Mouse (Mus musculus) myocyte (in vitro differentiated cells): Measurements from ENCODE around the gene Olfr237-ps1. TPM values are rescaled to one million over a fixed set of nuclear protein-coding genes. Genes with fewer than 3 reads are reported as not detected.

ENCODE experiments used
- H3K27me3 ChIP-seq: one replicate; pipeline ENCODE4 v1.6.1; 2011; ENCODE audit not compliant: control insufficient read depth, insufficient read depth, insufficient read length
- H3K36me3 ChIP-seq: one replicate; pipeline ENCODE4 v1.6.1; 2011; ENCODE audit not compliant: control insufficient read depth, insufficient read depth
- H3K4me2 ChIP-seq: one replicate; pipeline ENCODE4 v1.6.1; 2011; ENCODE audit warnings: low read depth, control low read depth
- H3K4me3 ChIP-seq: one replicate; pipeline ENCODE4 v1.5.1; 2011; ENCODE audit warnings: mild to moderate bottlenecking, control low read depth, moderate library complexity
- H3K79me2 ChIP-seq: one replicate; pipeline ENCODE4 v1.6.1; 2011; ENCODE audit not compliant: control insufficient read depth, insufficient read depth
- H3ac ChIP-seq: one replicate; pipeline ENCODE4 v1.6.1; 2011; ENCODE audit not compliant: control insufficient read depth, insufficient read length
- CEBPB ChIP-seq: IDR thresholded peaks from 2 replicates; pipeline ENCODE4 v1.6.1; 2011; ENCODE audit warnings: mild to moderate bottlenecking, moderate library complexity; ENCODE audit not compliant: poor library complexity, insufficient read depth, severe bottlenecking
- E2F4 ChIP-seq: IDR thresholded peaks from one replicate; pipeline ENCODE4 v1.6.1; 2011; ENCODE audit warnings: mild to moderate bottlenecking, control low read depth, moderate library complexity; ENCODE audit not compliant: insufficient read depth
- MAX ChIP-seq: IDR thresholded peaks from one replicate; pipeline ENCODE4 v1.6.1; 2011; ENCODE audit warnings: low read depth, mild to moderate bottlenecking, control low read depth
- MYOD1 ChIP-seq, 3 experiments: IDR thresholded peaks; one replicate each; pipeline ENCODE4 v1.6.1; 2011; ENCODE audit warnings: control low read depth in 2 of 3, low read depth in 2 of 3, mild to moderate bottlenecking in 2 of 3, moderate library complexity in 1 of 3; ENCODE audit not compliant: insufficient read length in 2 of 3, control insufficient read depth in 1 of 3
- MYOG ChIP-seq, 3 experiments: IDR thresholded peaks; one replicate each; pipeline ENCODE4 v1.6.1; 2011; ENCODE audit warnings: control low read depth in 2 of 3, low read depth in 2 of 3, mild to moderate bottlenecking in 2 of 3; ENCODE audit not compliant: insufficient read length in 2 of 3, control insufficient read depth in 1 of 3, insufficient read depth in 1 of 3
- POLR2A ChIP-seq: IDR thresholded peaks from one replicate; pipeline ENCODE4 v1.6.1; 2011; ENCODE audit warnings: low read depth, mild to moderate bottlenecking, control low read depth, moderate library complexity; ENCODE audit not compliant: insufficient read length
- POLR2AphosphoS2 ChIP-seq: IDR thresholded peaks from one replicate; pipeline ENCODE4 v1.6.1; 2011; ENCODE audit warnings: low read depth, control low read depth; ENCODE audit not compliant: insufficient read length
- REST ChIP-seq: IDR thresholded peaks from one replicate; pipeline ENCODE4 v1.6.1; 2011; ENCODE audit warnings: mild to moderate bottlenecking, control low read depth, moderate library complexity; ENCODE audit not compliant: insufficient read depth, insufficient read length
- SRF ChIP-seq: IDR thresholded peaks from one replicate; pipeline ENCODE4 v1.6.1; 2011; ENCODE audit warnings: low read depth; ENCODE audit not compliant: control insufficient read depth, insufficient read length
- TCF12 ChIP-seq: IDR thresholded peaks from one replicate; pipeline ENCODE4 v1.6.1; 2011; ENCODE audit warnings: mild to moderate bottlenecking, control low read depth; ENCODE audit not compliant: poor library complexity, insufficient read depth, severe bottlenecking
- TCF3 ChIP-seq: IDR thresholded peaks from one replicate; pipeline ENCODE4 v1.6.1; 2011; ENCODE audit warnings: low read depth, control low read depth; ENCODE audit not compliant: insufficient read length
- USF1 ChIP-seq: IDR thresholded peaks from one replicate; pipeline ENCODE4 v1.6.1; 2011; ENCODE audit warnings: low read depth, mild to moderate bottlenecking, control low read depth, moderate library complexity
- polyA plus RNA-seq: library from polyadenylated mRNA; unstranded; fragments of >200 nt; fragmentation: generic; extraction: Trizol; gene quantifications from one replicate; pipeline ENCODE4 v1.2.1, GENCODE M21; 2012; ENCODE audit warnings: missing spikeins

Gene Olfr237-ps1
- polyA plus RNA-seq, 1 experiment: not detected

DNA sequence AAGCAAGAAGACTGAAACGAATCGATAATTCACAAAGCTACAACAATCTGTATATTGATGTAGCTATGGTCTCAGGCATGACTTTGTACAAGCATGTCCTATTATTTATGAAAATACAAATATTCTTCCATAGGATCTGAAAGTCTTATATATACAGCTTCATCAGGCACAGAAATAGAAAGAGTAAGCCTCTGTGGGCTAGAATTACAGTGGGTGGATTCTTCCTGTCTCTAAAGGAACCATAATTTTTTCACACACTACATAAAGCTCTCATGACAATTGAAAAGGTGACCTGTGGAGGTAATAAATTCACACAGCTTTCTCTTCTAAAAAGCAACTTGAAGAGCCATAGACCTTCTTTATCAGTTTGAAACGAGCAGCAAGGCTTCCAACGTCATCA is 25.5 kb downstream of the Olfr237-ps1 start, which contains the start of gene Olfr13:
Gene Olfr13, plus strand, starts transcription at position 301 of the 400 bp plus-strand sequence.
- no peaks in the 10 kb centered on the region for H3K36me3 ChIP-seq
- H3K79me2 ChIP-seq: no peaks in the 10 kb centered on the region
- H3K4me2 ChIP-seq: no peak within 1 kb of the TSS
- no peak for TF ChIP-seq MYOD1 (IDR thresholded peaks at IDR 0.05; ENCODE audit: control insufficient read depth in 1 of 3, insufficient read length in 2 of 3, low read depth in 2 of 3)
- TF ChIP-seq TCF3: no peak
- no peak for TF ChIP-seq POLR2AphosphoS2
- no peak for TF ChIP-seq USF1
- no peak for TF ChIP-seq TCF12
- no peak for TF ChIP-seq E2F4
- TF ChIP-seq MAX: no peak
- no peak for TF ChIP-seq SRF
- no peak for TF ChIP-seq REST
- TF ChIP-seq POLR2A: no peak
- TF ChIP-seq MYOG (IDR thresholded peaks at IDR 0.05; ENCODE audit: control insufficient read depth in 1 of 3, insufficient read depth in 1 of 3, insufficient read length in 2 of 3, low read depth in 2 of 3): no peak
- no peak for TF ChIP-seq CEBPB
- H3K27me3 ChIP-seq: no peaks in the 10 kb centered on the region
- no peak within 1 kb of the TSS for H3ac ChIP-seq
- no peak within 1 kb of the TSS for H3K4me3 ChIP-seq

DNA sequence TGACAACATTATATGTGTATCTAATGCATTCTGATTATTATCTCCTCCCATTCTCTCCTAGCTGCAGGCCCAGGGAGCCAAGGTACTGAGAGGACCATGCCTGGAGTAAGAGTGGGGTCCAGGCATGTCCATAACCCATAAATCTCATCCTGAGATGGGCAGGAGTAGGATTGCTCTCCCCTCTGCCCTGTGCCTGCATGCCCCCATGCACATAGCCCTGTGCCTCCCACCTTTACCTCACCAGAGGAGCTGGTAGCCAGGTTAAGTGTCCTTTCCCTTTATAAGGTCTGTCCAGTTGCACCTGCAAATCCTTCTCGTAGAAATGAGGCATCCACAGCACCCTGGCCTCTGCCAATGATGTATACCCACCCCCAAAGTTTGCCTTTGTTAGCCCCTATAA is 31.8 kb downstream of the Olfr237-ps1 start:
- Histone ChIP-seq H3K79me2 (no peaks in the 10 kb centered on the region), H3K4me2 (no peak overlapping the region), H3ac (no peak overlapping the region), H3K27me3 (no peaks in the 10 kb centered on the region), H3K36me3 (no peaks in the 10 kb centered on the region), H3K4me3 (no peak overlapping the region)
- no peak for TF ChIP-seq SRF
- TF ChIP-seq REST: no peak
- no peak for TF ChIP-seq USF1
- no peak for TF ChIP-seq MYOD1 (IDR thresholded peaks at IDR 0.05; ENCODE audit: control insufficient read depth in 1 of 3, insufficient read length in 2 of 3, low read depth in 2 of 3)

DNA sequence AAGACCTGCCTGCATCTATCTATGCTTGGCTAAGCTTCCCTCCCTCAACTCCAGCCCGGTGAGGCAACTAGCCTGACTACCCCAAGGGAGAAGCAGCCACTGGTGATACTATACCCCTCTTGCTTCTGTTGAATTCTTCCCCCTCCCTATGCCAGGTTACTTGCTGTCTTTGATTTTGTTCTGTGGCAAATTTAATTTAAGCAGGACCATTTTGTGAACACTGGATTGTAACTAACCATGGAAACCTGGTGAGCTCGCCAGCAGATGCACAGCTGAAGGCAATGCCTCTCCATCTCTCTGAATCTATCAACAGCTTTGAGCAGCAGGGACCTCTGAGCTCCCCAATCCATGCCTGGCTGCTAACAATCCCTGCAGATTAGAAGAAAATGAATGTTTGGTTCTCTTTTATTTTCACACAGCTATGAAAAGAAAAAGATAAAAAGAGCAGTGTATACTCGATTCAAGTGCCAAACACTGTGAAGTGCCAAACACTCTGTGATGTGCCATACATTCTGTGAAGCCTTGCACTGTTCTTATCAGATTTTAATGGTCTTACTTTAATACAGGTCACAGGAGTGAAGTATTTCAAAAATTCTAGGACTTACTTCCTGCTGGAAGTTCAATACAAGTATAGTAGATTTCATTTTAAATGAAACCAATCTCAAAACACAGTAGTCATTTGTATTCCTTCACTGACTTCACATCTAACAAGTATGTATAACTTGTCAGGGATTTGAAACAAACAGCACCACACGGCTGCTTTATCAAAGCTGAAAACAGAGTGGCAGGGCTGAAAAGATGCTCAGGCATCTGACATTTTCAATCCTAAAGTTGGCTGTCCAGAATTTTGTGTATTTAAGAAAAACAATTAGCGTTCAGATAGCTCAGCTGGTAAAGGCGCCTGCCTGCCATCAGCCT is 32.5 kb downstream of the Olfr237-ps1 start:
- Histone ChIP-seq H3K27me3 (no peaks in the 10 kb centered on the region), H3ac (no peak overlapping the region), H3K79me2 (no peaks in the 10 kb centered on the region), H3K4me2 (no peak overlapping the region), H3K4me3 (no peak overlapping the region), H3K36me3 (no peaks in the 10 kb centered on the region)
- TF ChIP-seq SRF: no peak
- no peak for TF ChIP-seq POLR2A
- no peak for TF ChIP-seq REST
- no peak for TF ChIP-seq CEBPB
- TF ChIP-seq USF1: no peak
- no peak for TF ChIP-seq MYOG (IDR thresholded peaks at IDR 0.05; ENCODE audit: control insufficient read depth in 1 of 3, insufficient read depth in 1 of 3, insufficient read length in 2 of 3, low read depth in 2 of 3)
- no peak for TF ChIP-seq MYOD1 (IDR thresholded peaks at IDR 0.05; ENCODE audit: control insufficient read depth in 1 of 3, insufficient read length in 2 of 3, low read depth in 2 of 3)
- no peak for TF ChIP-seq TCF12
- no peak for TF ChIP-seq E2F4
- TF ChIP-seq MAX: no peak
- no peak for TF ChIP-seq TCF3
- no peak for TF ChIP-seq POLR2AphosphoS2

DNA sequence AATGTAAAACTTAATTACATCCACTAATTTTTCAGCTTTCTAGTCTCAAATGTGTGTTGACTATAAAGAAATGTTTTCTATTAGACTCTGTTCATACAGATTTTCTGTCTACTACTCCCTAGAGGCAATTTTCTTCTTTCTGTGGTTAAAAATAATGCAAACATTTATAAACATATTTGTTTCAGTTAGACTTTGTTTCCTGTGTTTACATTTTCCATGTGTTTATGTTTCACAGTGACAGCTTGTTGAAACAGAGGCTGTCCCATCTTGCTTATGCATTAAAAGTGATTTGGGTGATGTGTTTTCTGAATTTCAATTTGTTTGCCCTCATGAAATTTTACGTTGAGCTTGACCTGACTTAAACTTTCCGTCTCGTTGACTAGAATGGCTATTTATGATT is 44.6 kb downstream of the Olfr237-ps1 start:
- Histone ChIP-seq H3K79me2 (no peaks in the 10 kb centered on the region), H3K4me2 (no peak overlapping the region), H3ac (no peak overlapping the region), H3K27me3 (no peaks in the 10 kb centered on the region), H3K36me3 (no peaks in the 10 kb centered on the region), H3K4me3 (no peak overlapping the region)
- TF ChIP-seq MAX: no peak

DNA sequence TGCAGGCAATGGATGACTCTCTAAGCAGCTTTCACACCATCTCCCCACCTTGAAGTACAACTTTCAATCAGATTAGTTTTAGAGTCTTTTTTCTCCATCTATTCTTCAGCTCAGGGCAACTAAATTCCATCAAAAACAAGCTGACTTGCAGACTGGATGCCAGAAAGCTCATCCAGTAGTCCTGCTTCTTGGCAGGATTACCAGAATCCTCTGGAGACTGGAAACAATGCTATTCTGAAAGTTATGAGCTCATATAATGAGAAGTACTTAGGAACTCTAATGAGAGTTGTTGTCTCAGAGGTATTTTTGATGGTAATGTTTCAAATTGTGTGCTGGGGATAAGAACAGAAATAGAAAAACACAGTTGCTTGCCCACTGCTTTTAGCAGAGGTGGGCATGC is 50.4 kb downstream of the Olfr237-ps1 start, which contains the start of gene Olfr435:
Gene Olfr435, plus strand, starts transcription at position 366 of the 400 bp plus-strand sequence.
- Histone ChIP-seq H3K4me2 (no peak within 1 kb of the TSS), H3K79me2 (no peaks in the 10 kb centered on the region), H3K27me3 (no peaks in the 10 kb centered on the region), H3ac (no peak within 1 kb of the TSS), H3K36me3 (no peaks in the 10 kb centered on the region), H3K4me3 (no peak within 1 kb of the TSS)
- TF ChIP-seq POLR2A (no peak), MYOG (IDR thresholded peaks at IDR 0.05; ENCODE audit: control insufficient read depth in 1 of 3, insufficient read depth in 1 of 3, insufficient read length in 2 of 3, low read depth in 2 of 3) (no peak), SRF (no peak), POLR2AphosphoS2 (no peak), MAX (no peak), TCF12 (no peak), USF1 (no peak), CEBPB (no peak), MYOD1 (IDR thresholded peaks at IDR 0.05; ENCODE audit: control insufficient read depth in 1 of 3, insufficient read length in 2 of 3, low read depth in 2 of 3) (no peak), TCF3 (no peak), E2F4 (no peak), REST (no peak)
